Mouse (Mus musculus) ES-Bruce4 (cell line): ENCODE results near the gene Map3k6.

Experiments
- CTCF ChIP-seq: IDR thresholded peaks from one replicate; pipeline ENCODE4 v1.8.1; 2011; ENCODE audit warnings: low read depth, low read length
- POLR2A ChIP-seq: IDR thresholded peaks from one replicate; pipeline ENCODE4 v1.8.1; 2011; ENCODE audit warnings: low read length; ENCODE audit not compliant: insufficient read depth

- no peak for TF ChIP-seq CTCF
- TF ChIP-seq POLR2A: no peak
These were observed 6.5 kb downstream of the Map3k6 start for GRCm38 (mm10) chr4:133247072-133247471.
